Mouse (Mus musculus): ENCODE measurements around the gene Slc5a4b.

GRCm38 (mm10) chr10:76096580-76096979 lies 14.2 kb downstream of the Slc5a4b start:
- TF ChIP-seq CTCF (IDR thresholded peaks at IDR 0.05) (no peak), POLR2A (IDR thresholded peaks at IDR 0.05; ENCODE audit: insufficient read depth, low read depth, low read length) (no peak), EP300 (IDR thresholded peaks at IDR 0.05; ENCODE audit: insufficient read depth, low read depth, low read length) (no peak)
